Mouse (Mus musculus): ENCODE measurements around the gene Spred3.

GRCm38 (mm10) chr7:29170066-29170754 lies at the start of gene Spred3, which contains the start of gene Ggn:
- TF ChIP-seq CTCF (IDR thresholded peaks at IDR 0.05; ENCODE audit: low read depth, low read length) (no peak), POLR2A (IDR thresholded peaks at IDR 0.05; ENCODE audit: extremely low read depth, insufficient read depth, low read length) (peak; percentile 41; the same call in 1 of the 2 replicates)

All from liver, adult 2 months (tissue).